Mouse (Mus musculus): ENCODE results near the gene Chst12.

Gene Chst12

DNA sequence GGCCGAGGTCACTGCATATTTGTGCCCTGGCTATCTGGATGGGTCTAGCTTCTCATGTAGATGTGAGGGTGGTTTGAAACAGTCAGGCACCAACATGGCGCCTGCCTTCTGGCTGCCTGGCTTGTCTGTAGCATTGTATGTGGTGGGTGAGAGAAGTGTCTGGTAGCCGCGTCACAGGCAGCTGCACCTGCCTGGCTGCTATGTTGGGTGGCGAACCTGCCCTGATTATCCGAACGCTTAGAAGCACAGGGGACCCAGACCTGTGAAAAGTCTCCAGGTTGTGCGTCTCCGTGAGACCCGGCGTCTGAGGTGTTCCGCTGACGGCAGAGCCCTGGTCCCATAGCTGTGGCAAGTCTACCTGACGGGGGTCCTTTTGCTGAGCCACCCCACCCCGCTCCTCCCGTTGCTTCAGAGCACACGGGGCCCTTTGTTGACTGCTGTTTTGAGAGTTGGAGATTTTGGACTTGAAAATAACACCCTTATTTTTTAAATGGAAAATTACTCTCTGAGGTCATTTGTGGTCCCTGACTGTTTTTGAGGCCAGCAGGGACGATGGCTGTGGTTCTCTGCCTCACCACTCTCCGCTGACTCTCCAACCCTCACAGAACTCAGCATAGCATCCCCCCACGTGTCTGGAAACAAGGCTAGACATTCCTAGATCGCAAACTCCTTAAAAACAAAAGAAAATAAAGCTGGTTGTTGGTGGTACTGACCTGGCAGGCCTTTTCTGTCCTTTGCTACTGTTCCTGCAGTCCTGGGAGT lies 12.0 kb downstream of the Chst12 start:
- DNase-seq (ENCODE audit: extremely low spot score, low spot score), result no peak

DNA sequence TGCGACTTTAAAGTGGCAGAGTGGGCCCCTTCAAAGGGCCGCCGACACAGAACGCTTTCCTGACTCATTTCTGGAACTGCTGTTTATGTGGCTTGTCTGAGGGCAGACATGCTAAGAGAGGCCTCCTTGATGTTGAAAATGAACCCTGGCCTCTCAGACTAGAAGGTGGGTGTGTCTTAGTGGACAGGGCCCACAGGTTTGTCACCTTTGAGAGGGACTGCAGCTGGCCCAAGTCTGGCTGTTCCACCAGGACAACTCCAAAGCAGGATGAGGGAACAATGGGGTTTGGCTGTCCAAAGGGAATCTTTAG lies 12.5 kb downstream of the Chst12 start:
- no peak for DNase-seq (ENCODE audit: extremely low spot score, low spot score)

DNA sequence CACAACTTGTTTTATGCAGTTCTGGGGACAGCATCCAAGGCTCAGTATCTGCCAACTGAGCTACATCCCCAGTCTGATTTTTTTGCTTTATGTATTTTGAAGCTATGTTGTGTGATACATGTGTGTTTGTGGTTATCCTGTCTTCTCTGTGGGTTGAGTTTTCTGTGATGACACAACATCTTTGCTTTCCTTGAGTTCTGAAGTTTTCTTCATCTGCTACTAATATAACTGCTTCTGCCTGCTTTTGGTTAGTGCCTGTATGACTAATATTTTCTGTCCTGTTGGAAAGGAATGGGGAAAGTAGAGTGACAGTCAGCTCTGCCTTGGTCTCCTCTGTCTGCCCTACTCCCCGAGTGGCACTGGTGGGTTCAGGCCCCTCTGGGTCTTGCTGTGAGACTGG lies 15.8 kb downstream of the Chst12 start:
- no peak for DNase-seq (ENCODE audit: extremely low spot score, low spot score)

DNA sequence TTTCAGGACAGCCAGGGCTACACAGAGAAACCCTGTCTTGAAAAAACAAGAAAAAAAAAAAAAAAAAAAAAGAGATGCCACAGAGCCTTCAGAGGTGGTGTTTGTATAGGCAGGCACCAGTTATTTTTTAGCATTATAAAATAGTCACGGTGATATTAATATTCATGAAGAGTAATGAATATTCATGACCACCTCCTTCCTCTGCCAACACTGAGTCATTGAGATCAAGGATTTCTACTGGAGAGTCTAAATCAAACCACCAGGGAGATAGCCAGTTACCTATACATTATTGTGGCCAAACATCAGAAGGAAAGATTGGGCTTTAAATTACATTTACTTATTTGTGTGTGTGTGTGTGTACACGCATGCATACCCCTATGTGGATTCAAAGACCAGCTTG lies 21.4 kb downstream of the Chst12 start:
- DNase-seq (ENCODE audit: extremely low spot score, low spot score), result no peak

DNA sequence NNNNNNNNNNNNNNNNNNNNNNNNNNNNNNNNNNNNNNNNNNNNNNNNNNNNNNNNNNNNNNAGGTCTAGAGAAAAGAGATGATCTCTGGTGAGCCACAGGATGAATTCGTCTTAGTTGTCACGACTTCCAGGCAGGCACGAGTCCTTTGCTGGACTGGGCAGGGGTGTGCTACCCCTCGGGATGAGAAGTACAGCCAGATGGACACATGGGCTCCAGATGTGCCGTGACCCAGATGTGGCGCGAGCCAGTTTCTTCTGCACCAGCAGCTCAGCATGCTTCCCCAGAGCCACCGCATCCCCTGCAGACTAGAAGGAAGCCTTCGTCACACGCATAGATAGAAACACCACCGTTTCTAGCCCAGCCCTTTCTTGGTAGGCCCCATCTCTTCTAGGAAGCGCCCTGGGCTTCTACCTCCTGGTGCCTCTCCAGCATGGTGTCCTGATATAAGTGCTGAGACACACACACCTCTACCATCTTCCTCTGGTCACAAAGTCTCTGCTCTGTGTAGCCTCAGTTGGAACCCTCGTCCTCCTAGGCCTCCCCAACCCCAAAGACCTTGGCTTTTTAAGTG lies 32.8 kb downstream of the Chst12 start:
- DNase-seq (ENCODE audit: extremely low spot score, low spot score), result peak; percentile 60

DNA sequence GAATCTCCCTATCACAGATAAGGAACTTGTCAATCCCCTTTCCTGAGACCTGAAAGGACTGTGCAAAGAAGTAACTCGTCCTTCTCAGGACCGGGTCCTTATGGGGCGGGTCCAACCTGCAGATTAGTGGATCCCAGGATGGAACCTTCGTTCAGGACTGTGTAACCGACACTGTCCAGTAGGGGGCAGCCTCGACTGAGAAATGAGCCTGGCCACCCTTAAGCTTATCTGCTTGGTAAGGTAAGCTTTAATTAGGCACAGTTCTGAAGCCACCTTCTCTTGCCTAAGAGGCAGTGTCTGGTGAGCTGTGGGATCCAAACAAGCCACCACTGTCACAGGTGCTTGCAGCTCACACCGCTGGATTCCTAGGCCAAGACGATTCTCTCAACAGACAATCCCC lies 34.8 kb downstream of the Chst12 start:
- DNase-seq (ENCODE audit: extremely low spot score, low spot score), result peak; percentile 86

DNA sequence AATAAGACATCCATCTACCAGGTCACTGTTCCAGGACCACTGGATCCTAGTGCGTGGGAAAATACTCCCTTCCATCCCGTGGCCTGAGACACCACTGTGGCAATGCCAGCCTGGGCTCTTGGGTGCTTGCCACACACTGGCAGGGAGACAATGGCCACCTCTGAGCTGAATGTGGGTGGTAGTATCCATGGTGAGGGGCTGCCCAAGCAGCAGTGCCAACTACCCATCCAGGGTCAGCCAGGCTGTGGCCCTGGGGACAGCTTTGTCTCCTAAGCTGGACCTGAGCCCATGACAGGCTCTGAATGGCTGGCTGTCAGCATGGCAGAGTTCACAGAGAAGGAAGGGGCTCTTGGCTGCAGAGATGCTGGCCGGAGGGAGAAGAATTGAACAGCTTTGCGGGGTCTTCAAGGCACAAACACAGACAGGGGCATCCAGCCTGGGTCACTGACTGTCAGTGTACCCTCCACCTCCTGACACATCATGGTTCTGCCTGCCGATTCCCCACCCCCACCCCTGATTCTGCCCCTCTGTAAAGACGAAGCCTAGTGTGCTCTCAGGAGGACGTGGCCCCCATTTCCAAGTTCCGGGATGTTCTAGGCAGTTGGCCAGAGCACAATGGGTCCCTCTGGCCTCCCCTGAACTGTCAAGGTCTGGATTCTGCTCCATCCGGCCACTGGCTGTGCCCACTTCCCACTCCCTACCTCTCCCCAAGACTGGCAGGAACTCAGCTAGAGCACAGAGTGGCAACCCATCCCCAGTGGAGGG lies 37.6 kb downstream of the Chst12 start:
- no peak for DNase-seq (ENCODE audit: extremely low spot score, low spot score)

DNA sequence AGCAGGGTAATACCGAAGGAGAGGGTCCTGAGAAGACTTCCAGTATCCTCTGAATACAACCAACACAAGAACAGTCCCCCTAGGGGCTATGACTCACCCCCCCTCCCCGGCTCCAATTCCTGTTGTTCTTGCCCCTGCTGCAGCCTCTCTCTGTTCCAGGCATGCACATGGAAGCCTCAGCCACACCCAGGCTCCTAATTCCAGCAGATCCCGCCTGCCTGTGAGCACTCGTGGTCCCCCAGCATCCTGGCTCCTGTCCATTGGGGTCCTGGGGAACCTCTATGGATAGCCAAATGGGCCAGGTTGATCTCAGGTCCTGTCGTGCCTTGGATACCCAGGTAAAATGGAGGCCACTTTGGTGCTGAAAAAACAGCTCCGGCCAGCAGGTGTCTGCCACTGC lies 40.3 kb downstream of the Chst12 start:
- no peak for DNase-seq (ENCODE audit: extremely low spot score, low spot score)

DNA sequence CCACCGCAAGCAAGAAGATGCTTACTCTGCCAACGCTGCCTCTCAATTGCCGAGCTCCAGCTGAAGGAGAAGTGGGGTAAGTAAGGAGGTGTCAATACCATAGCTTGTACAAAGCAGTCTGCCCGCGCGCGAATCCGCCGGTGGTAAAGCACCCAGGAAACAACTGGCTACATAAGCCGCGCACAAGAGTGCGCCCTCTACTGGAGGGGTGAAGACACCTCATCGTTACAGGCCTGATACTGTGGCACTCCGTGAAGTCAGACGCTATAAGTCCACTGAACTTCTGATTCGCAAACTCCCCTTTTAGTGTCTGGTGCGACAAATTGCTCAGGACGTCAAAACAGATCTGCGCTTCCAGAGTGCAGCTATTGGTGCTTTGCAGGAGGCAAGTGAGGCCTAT lies 41.0 kb downstream of the Chst12 start:
- no peak for DNase-seq (ENCODE audit: extremely low spot score, low spot score)

DNA sequence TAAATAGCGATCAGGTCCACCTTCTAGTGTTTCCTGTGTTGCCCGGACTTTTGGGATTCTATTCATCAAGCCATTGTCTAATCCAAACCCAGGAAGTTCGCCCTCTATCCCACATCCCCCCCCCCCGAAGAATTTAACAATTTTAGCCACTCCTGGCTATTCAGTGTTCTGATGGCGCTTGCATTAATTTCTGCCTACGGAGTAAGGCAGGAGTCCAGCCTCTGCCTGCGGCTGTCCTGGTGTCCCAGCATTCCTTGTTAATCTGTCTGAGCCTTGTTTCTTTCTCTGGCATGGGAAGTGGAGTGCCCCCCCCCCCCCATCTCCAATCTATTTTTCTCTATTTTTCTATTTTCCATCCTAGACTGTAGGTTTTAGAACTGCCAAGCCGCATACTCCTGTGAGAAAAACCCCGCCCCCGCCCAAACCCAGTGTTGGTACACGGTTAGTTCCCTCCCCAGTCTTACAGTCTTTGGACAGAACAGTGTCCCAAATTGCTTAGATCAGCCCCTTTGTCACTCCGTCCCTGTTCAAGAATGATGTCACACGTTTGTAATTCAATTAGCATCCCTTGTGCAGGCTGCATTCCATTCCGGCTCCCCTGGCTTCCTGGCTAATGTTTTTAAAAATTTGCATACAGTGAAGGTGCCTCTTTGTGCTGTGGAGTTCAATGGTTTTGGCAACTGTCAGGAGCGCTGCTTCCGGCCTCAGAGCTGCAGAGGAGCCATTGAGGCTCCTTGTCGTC lies 44.1 kb downstream of the Chst12 start:
- DNase-seq (ENCODE audit: extremely low spot score, low spot score), result no peak

DNA sequence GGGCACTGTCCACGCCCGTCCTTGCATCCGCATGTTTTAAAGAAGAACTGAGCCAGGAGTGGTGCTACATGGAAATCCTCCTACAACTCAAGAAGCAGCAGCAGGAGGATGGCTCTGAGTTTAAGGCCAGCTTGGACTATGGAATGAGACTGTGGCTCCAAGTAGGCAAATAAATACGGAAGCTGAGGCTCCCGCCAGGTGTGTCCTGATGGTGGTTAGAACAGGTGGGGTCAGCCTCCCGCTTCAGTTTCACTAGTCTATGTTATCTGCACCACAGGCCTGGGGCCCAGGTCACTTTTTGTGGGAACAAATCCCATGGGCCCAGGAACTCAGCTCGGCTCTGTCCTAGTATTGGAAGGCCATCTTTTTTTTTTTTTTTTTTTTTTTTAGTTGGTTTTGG lies 48.4 kb downstream of the Chst12 start:
- no peak for DNase-seq (ENCODE audit: extremely low spot score, low spot score)

DNA sequence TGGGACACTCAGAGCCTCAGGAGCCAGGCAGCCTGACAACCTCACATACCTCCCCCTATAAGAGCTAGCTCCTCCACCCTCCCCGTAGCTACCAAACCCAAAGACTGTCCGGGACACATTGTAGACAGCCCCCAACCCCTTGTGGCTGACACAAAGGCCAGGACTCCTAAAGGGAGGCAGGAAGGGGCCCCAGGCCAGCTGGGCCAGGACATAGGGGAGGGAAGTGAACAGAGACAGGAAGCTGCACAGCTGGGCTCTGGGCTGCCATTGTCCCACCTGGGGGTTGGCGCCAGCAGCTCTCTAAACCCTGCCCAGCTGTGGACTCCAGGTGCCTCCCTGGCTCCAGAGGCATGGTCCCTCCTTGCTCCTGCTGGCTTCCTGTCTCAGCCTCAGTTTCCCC lies 51.5 kb downstream of the Chst12 start:
- DNase-seq (ENCODE audit: extremely low spot score, low spot score), result no peak

DNA sequence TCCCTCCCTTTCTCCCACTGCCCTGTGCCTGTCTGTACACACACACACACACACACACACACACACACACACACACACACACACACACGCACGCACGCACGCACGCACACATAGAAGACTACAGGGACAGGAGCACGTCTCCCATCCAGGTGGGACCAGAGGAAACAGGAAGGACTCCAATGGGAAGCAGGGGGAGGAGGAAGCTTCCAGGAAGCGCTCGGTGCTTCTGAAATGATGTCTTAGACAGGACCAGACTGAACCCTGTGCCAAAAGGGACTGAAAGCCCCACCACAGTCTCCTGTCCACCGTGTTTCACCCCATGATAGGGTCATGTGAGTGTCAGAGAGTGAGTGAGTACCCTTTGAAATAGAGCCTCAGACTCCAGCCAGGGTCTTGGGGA lies 57.3 kb downstream of the Chst12 start:
- no peak for DNase-seq (ENCODE audit: extremely low spot score, low spot score)

DNA sequence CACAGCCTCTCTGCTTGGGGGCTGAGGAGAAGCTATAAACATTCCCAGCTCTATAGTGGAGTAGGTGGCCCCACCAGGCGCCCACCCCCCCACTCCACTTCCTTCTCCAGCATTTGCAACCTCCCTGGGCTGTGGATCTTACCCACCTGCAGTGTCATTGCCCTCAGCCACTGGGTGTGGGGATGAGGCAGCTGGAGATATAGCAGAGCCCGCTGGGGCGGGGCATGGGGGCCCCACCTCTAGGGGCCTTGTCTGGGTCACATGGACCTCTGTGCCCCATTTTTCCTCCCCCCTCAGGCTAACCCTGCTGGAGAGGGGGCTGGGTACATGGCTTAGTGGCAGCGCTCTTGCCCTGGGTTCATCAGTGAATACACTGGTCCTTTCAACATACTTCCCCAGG lies 59.5 kb downstream of the Chst12 start, which contains the start of gene Grifin:
Gene Grifin (minus strand): TSS at position 176 of the 400 bp plus-strand sequence.
- DNase-seq (ENCODE audit: extremely low spot score, low spot score), result no peak

DNA sequence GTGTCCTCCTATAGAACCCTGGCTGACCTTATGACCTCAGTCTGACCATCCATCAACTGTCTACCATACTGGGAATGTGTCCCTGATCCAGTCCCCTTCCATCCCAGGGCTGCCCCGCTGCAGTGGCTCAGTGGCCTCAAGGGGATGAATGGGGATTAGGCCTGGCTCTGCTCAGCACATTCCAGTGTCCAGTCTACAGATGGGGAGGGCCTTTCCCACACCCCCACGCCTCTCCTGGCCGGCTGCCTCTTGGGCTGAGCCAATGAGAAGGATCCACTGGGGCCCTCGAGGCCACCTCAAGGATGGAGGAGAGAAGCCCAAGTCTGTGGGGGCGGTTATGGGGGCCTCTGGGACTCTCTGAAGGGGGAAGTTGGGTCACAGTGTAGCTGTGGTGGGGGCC lies 60.1 kb downstream of the Chst12 start:
- peak; percentile 38 for DNase-seq (ENCODE audit: extremely low spot score, low spot score)

DNA sequence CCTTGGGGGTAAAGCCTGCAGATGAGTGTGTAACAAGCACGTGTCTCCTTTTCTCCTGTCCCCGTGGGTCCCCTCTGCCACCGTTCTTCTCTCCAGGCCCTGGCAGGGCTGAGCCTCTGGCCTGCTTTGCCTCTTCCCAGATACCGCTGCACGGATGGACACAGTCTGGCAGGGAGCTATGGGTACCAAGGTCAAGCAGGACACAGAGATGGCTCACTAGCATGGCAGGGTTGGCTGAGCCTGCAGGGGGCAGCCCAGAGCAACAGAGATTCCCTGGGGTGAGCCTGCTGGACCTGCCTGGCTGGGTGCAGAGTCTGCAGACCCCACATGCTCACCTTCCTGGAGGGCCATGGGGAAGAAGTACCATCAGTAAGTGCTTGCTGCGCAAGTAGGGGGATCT lies 60.5 kb downstream of the Chst12 start:
- peak; percentile 57 for DNase-seq (ENCODE audit: extremely low spot score, low spot score)

DNA sequence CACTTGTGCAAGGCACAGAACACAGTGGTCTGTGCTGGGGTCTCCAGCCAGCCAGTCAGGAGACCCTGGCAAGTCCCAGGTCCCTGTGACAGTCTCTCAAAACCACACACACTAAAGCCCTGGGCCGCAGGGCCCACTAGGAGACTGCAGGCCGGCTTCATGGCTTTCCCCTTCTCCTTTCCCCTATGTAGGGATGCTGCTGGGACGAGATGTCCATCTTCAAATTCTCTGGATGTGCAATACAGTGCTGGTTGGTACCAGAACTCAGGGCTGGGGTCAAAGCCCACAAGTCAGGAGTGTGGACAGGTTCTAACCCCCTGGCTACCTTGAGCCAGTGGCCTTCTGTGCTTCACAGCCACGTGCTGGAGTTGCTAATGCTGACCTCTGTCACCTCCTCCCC lies 60.9 kb downstream of the Chst12 start:
- no peak for DNase-seq (ENCODE audit: extremely low spot score, low spot score)

DNA sequence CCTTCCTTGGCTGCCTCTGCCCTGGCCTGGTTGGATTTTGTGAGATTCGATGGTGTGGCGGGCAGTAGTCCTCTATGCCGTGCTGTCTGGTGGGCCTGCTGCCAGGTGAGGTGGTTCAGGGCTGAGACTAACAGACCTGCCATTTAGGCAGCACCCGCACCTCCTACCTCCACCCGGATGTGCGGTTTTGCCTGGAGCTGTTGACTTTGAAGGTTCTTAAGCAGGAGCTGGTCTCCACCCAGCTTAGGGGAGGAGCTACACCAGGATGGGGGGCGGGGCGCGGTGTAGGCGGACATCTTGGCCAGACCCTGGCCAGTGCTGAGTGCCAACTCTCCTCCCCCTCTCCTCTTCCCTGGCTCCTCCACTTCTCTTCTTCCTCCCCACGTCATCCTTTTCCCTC lies 62.0 kb downstream of the Chst12 start:
- no peak for DNase-seq (ENCODE audit: extremely low spot score, low spot score)

DNA sequence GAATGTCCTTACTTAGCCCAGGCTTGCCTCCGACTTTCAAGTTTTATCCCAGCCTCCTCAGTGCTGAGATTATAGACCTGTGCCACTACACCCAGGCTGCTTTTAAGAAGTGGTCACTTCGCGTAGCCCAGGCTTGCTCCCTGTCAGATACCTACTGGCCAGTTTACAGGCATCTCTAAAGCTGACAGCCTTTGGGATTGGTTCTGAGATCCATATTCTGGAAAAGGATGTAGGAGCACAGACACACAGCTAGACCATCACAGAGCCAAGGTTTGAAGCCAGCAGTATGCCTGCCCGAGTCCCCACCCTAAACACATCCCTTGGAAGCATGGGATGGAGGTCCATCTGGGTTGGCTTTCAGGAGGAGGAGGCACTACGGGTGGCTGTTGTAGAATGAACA lies 62.4 kb downstream of the Chst12 start:
- DNase-seq (ENCODE audit: extremely low spot score, low spot score), result no peak

DNA sequence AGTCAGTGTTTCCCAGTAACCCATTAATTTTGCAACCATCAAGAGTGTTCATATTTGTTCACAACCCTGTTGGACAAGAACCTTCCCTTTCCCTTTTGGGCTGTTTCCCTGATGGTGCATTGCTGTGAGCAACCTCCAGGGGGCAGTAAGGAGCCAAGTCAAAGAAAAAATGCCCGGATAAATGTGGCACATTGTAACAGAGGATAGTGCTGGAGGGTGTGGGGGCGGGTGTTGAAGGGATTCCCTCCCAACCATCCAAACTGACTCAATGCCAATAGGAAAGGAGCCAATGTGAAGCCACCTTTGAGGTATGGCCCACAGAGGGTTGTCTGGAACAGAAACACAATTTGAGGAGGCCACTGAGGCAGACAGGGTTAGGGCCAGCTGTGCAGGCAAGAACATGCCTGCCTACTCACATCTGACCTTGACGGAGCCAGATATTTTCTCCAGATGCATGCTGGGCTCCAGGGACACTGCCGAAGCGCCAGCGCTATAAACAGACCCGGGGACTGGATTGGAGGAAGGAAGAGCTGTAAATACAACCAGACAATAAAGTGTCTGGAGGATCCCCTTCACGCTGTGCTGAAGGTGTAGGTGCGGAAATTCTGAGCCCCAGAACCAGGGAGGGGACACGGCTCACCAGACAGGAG lies 63.1 kb downstream of the Chst12 start:
- DNase-seq (ENCODE audit: extremely low spot score, low spot score), result peak; percentile 77

DNA sequence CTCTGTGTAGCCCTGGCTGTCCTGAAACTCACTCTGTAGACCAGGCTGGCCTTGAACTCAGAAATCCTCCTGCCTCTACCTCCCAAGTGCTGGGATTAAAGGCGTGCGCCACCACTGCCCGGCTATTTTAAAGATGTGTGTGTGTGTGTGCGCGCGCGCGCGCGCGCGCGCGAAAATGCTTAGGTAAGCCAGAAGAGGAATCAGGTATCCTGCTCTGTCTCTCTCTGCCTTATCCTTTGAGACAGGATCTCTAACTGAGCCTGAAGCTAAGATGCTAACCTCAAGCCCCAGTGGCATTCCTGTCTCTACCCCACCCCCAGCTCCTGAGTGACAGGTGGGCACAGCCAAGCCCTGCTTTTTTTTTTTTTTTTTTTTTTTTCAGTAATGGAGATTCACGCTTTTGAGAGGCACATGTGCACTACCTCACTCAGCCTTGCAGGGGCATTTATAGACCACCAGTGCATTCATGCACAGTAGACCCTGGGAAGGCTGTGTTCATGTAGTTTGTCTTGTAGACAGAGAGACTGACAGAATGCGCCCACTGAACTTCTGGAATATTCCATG lies 63.8 kb downstream of the Chst12 start:
- no peak for DNase-seq (ENCODE audit: extremely low spot score, low spot score)
